Mouse (Mus musculus) thymus, adult 2 months (tissue): Measurements from ENCODE around the gene Ppp2r5c.

Experiments used
- CTCF ChIP-seq: fragments of 200-500 bp; IDR thresholded peaks from 2 replicates; pipeline ENCODE4 v1.5.1; 2012; ENCODE audit warnings: mild to moderate bottlenecking, control low read depth, low read length, moderate library complexity, borderline replicate concordance; ENCODE audit not compliant: control insufficient read depth, poor library complexity, insufficient read depth; ENCODE audit errors: extremely low read depth
- POLR2A ChIP-seq: fragments of 200-500 bp; IDR thresholded peaks from 2 replicates; pipeline ENCODE4 v1.6.1; 2012; ENCODE audit warnings: mild to moderate bottlenecking, low read length, control low read depth, moderate library complexity; ENCODE audit not compliant: control insufficient read depth, poor library complexity, insufficient read depth; ENCODE audit errors: extremely low read depth

DNA sequence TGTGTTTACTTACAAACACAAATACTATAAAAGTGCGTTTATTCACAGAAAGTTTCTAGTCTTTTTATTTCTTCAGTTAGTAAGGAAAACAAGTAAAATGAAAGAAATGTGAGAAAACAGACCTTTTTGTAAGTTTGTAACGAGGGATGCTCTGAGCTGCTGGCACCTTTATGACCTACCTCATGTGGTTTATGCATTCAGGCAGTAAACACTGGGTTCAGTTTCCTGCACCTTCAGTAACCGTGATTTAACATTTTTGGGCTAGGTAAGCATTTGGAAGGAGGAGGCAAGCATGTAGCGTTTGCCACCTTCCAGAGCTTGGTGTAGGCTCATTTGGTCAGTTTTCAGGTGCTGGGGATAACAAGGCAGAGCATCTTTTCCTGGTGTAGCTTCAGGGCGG is 49.1 kb downstream of the Ppp2r5c start:
- no peak for TF ChIP-seq CTCF
- no peak for TF ChIP-seq POLR2A
